Mouse (Mus musculus): ENCODE results near the gene Sgsm2.

Gene Sgsm2

DNA sequence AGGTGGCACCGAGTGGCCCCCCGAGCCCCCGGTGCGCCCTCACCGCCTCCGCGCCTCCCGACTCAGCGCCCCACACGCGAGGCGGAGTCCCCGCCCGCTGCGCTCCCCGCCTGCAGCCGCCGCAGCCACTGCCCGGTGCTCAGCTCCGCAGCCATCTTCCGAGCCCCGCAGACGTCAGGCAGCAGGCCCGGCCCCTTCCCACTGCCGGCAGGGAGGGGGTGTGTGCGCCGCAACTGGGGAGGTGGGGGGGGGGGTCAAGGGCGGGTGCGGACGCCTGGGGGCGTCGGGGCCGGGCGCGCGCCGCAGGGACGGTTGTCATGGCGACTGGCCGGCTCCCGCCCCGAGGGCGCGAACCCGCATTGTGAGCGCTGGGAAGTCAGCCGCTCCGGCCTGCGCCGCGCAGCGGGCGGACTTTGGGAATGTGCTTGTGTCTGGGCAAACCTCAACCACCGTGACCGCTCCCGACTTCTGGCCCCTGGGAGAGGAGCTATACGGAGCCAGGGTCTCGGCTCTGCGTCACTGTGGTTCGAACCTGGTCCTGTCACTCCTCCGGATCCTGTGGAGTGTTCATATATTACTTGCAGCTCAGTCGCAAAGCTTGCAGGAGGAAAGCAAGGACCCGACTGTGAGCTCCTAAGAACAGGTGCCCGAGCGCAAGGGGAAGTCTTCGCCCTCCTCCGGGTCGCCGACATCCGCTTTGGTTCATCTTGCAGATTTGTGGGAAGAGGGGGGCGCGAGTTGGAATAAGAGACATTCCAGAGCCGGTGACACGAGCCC is at the start of gene Sgsm2:
Gene Sgsm2 (minus strand): TSS at position 160 of the 777 bp plus-strand sequence.
- ChIA-PET POLR2A (interaction anchor here in 3 of 4 experiments (0.6 to 24.9 kb wide), 44 partner anchors 9 to 564 kb away, joined by 3 to 481 read pairs (median 5); partner anchors contain the start of genes Smg6 (in 2 of the 3), Srr (in 2 of the 3), Dph1 (in 1 of the 3) and Mnt (in 1 of the 3)), CTCF (interaction anchor here in 2 of 4 experiments (0.6 to 0.8 kb wide), 3 partner anchors 49 to 337 kb away, joined by 3 read pairs; no protein-coding TSS in a partner anchor)

DNA sequence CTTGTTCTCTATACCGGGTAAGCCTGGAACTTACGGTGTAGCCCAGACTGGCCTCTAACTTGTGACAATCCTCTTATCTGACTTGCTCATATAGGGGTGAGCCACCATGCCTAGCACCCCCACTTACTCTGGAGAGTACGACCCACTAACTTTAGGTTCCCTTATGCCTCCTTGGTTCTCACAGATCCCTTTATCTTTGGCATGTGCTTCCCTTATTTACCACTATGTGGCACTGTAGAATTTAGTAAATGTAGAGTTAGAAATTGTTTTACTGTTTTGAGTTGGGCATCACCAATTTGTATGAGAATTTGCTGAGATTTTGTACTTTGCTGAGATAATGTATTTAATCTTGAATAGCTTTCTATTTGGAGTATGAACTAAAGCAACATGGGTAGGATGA is 49.5 kb upstream of the Sgsm2 start:
- POLR2A ChIA-PET = interaction anchor here in 1 of 4 experiments (1.3 kb wide), 1 partner anchor 225 kb away, joined by 3 read pairs; no protein-coding TSS in a partner anchor
- CTCF ChIA-PET = interaction anchor here in 2 of 4 experiments (0.6 to 2.4 kb wide), 2 partner anchors 33 to 224 kb away, joined by 3 to 7 read pairs; partner anchors contain the start of gene Hic1 (in 1 of the 2)

- ChIA-PET POLR2A (interaction anchor here in 3 of 4 experiments (0.6 to 1.7 kb wide), 6 partner anchors 10 to 335 kb away, joined by 3 to 8 read pairs (median 3); no protein-coding TSS in a partner anchor), CTCF (interaction anchor here in 3 of 4 experiments (0.7 to 3.9 kb wide), 3 partner anchors 66 to 239 kb away, joined by 3 to 15 read pairs (median 4); partner anchors contain the start of gene Hic1 (in 2 of the 3))
These were observed 33.5 kb upstream of the Sgsm2 start for GRCm38 (mm10) chr11:74930391-74930790.

- POLR2A ChIA-PET = interaction anchor here in 2 of 4 experiments (0.9 to 1.7 kb wide), 4 partner anchors 8 to 99 kb away, joined by 3 to 8 read pairs (median 4); no protein-coding TSS in a partner anchor
- CTCF ChIA-PET = interaction anchor here in 2 of 4 experiments (0.6 to 3.9 kb wide), 2 partner anchors 241 to 1675 kb away, joined by 5 to 15 read pairs; partner anchors contain the start of gene Hic1 (in 1 of the 2)
These were observed 32.3 kb upstream of the Sgsm2 start for GRCm38 (mm10) chr11:74929111-74929510.

DNA sequence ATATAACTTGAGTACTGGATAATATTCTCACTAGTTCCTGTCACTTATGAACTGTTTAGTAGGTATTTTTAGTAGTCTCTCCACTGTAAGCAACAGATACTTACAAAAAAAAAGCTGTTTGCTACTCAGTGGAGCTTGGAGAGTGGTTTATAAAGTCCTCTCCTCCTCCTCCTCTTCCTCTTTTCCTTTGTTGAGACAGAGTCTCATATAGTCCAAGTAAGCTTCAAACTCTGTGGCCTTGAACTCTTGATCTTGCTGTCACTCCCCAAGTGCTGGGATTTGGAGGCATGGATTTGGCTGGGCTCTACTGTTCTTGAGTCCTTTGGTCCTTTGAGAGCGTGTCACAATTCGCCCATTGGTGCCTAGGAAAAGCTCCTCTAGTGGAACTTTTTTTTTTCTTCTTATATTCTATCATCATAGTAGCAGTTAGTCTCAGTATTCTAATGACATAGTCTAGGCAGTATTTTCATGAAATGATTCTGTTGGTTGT is 30.4 kb upstream of the Sgsm2 start:
- CTCF ChIA-PET = no interaction called here
- POLR2A ChIA-PET = interaction anchor here in 2 of 4 experiments (0.8 to 23.0 kb wide), 10 partner anchors 11 to 534 kb away, joined by 3 to 481 read pairs (median 4); partner anchors contain the start of genes Mnt (in 2 of the 2), Sgsm2 (in 2 of the 2), Tlcd2 (in 1 of the 2) and Tsr1 (in 1 of the 2)

GRCm38 (mm10) chr11:74926388-74927005 is 29.6 kb upstream of the Sgsm2 start:
- CTCF ChIA-PET = interaction anchor here in 1 of 4 experiments (0.6 kb wide), 1 partner anchor 39 kb away, joined by 3 read pairs; no protein-coding TSS in a partner anchor
- POLR2A ChIA-PET = interaction anchor here in 3 of 4 experiments (0.6 to 23.0 kb wide), 27 partner anchors 12 to 1542 kb away, joined by 3 to 481 read pairs (median 4); partner anchors contain the start of genes Mnt (in 2 of the 3), Sgsm2 (in 2 of the 3), Mettl16 (in 1 of the 3) and Prpf8 (in 1 of the 3)

GRCm38 (mm10) chr11:74925577-74926387 is 28.9 kb upstream of the Sgsm2 start, which contains the start of the genes Smg6 and Srr:
Gene Smg6, plus strand, starts transcription at chr11:74925823.
Gene Srr, minus strand, starts transcription at chr11:74925948.
- ChIA-PET POLR2A (interaction anchor here in 3 of 4 experiments (0.6 to 23.0 kb wide), 56 partner anchors 10 to 1541 kb away, joined by 3 to 481 read pairs (median 4); partner anchors contain the start of genes Mettl16 (in 2 of the 3), Mnt (in 2 of the 3), Sgsm2 (in 2 of the 3) and Tsr1 (in 2 of the 3)), CTCF (interaction anchor here in 3 of 4 experiments (0.6 to 1.9 kb wide), 5 partner anchors 12 to 1774 kb away, joined by 3 to 10 read pairs (median 3); no protein-coding TSS in a partner anchor)

DNA sequence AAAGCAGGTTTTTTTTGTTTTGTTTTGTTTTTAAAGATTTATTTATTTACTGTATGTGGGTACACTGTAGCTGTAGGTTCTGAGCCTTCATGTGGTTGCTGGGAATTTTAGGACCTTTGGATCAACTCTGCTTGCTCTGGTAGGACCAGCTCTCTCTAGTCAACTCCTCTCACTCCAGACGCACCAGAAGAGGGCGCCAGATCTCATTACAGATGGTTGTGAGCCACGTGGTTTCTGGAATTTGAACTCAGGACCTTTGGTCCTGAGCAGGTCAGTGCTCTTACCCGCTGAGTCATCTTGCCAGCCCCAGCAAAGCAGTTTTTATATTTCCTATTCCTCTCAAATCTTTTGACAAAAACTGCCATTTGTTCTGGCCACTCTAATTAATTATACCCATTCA is 27.3 kb upstream of the Sgsm2 start:
- CTCF ChIA-PET = interaction anchor here (0.5 to 1.9 kb wide), 21 partner anchors 8 to 1941 kb away, joined by 3 to 7 read pairs (median 4); no protein-coding TSS in a partner anchor
- POLR2A ChIA-PET = interaction anchor here in 3 of 4 experiments (0.6 to 23.0 kb wide), 16 partner anchors 15 to 246 kb away, joined by 3 to 481 read pairs (median 4); partner anchors contain the start of genes Hic1 (in 1 of the 3), Mettl16 (in 1 of the 3), Mnt (in 1 of the 3) and Sgsm2 (in 1 of the 3)

GRCm38 (mm10) chr11:74919249-74919648 is 22.4 kb upstream of the Sgsm2 start:
- CTCF ChIA-PET = no interaction called here
- POLR2A ChIA-PET = interaction anchor here in 2 of 4 experiments (1.1 to 23.0 kb wide), 3 partner anchors 14 to 87 kb away, joined by 3 to 481 read pairs (median 3); partner anchors contain the start of genes Sgsm2 (in 1 of the 2) and Tsr1 (in 1 of the 2)

GRCm38 (mm10) chr11:74912492-74912891 is 15.6 kb upstream of the Sgsm2 start:
- POLR2A ChIA-PET = interaction anchor here (0.6 to 24.9 kb wide), 12 partner anchors 4 to 998 kb away, joined by 3 to 481 read pairs (median 4); partner anchors contain the start of genes Sgsm2 (in 2 of the 4), Smg6 (in 2 of the 4), Tsr1 (in 2 of the 4) and Mettl16 (in 1 of the 4)
- CTCF ChIA-PET = interaction anchor here in 1 of 4 experiments (1.6 kb wide), 1 partner anchor 12 kb away, joined by 4 read pairs; no protein-coding TSS in a partner anchor

DNA sequence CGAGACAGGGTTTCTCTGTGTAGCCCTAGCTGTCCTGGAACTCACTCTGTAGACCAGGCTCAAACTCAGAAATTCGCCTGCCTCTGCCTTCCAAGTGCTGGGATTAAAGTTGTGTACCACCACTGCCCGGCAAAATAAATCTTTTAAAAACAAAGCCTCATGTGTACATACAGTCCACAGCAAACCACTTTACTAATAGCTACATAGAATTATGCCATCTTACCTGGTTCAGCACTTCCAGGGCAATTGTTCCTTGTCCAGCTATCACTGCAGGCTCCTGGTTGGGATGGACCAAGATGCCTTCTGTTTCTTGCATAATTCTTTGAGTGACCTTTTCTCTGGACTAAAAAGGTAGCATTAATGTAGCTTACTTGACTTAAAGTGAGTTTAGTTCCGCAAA is 13.1 kb upstream of the Sgsm2 start:
- ChIA-PET CTCF (interaction anchor here in 2 of 4 experiments (0.7 to 1.2 kb wide), 2 partner anchors 15 to 577 kb away, joined by 3 read pairs; partner anchors contain the start of genes Prpf8 (in 1 of the 2), Smg6 (in 1 of the 2) and Srr (in 1 of the 2)), POLR2A (interaction anchor here (1.1 to 24.9 kb wide), 11 partner anchors 4 to 230 kb away, joined by 3 to 481 read pairs (median 6); partner anchors contain the start of genes Tsr1 (in 3 of the 4), Sgsm2 (in 2 of the 4), Smg6 (in 2 of the 4) and Srr (in 1 of the 4))

GRCm38 (mm10) chr11:74908618-74909399 is 11.9 kb upstream of the Sgsm2 start:
- POLR2A ChIA-PET = interaction anchor here in 3 of 4 experiments (0.9 to 24.9 kb wide), 14 partner anchors 3 to 243 kb away, joined by 3 to 481 read pairs (median 4); partner anchors contain the start of genes Tsr1 (in 3 of the 3), Smg6 (in 2 of the 3), Sgsm2 (in 1 of the 3) and Srr (in 1 of the 3)

GRCm38 (mm10) chr11:74907850-74908249 is 11.0 kb upstream of the Sgsm2 start:
- POLR2A ChIA-PET = interaction anchor here in 3 of 4 experiments (0.6 to 24.9 kb wide), 9 partner anchors 2 to 553 kb away, joined by 3 to 481 read pairs (median 4); partner anchors contain the start of genes Tsr1 (in 3 of the 3), Hic1 (in 1 of the 3), Sgsm2 (in 1 of the 3) and Smg6 (in 1 of the 3)
- CTCF ChIA-PET = interaction anchor here in 1 of 4 experiments (0.9 kb wide), 1 partner anchor 257 kb away, joined by 3 read pairs; no protein-coding TSS in a partner anchor

More at GRCm38 (mm10) chr11:74908618-74909399, 11.9 kb upstream of the Sgsm2 start:
- CTCF ChIA-PET = interaction anchor here in 1 of 4 experiments (0.9 kb wide), 1 partner anchor 257 kb away, joined by 3 read pairs; no protein-coding TSS in a partner anchor

DNA sequence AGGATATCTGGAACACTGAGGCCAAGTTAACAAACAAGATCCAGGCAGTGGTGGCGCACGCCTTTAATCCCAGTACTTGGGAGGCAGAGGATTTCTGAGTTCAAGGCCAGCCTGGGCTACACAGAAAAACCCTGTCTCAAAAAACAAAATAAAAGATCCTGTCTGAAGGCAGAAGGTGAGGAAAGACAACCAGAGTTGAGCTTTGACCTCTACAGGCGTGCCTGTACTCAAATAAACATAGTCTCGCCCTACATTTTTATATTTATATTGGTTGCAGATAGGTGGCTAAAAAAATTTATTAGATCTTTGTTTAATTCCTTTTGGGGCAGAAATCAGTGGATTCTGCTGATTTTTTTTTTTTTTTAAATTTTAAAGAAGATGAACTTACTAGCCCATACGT is 5.6 kb upstream of the Sgsm2 start:
- POLR2A ChIA-PET = interaction anchor here in 3 of 4 experiments (0.6 to 24.9 kb wide), 12 partner anchors 11 to 193 kb away, joined by 3 to 481 read pairs (median 4); partner anchors contain the start of genes Smg6 (in 2 of the 3) and Srr (in 2 of the 3)
- CTCF ChIA-PET = no interaction called here

DNA sequence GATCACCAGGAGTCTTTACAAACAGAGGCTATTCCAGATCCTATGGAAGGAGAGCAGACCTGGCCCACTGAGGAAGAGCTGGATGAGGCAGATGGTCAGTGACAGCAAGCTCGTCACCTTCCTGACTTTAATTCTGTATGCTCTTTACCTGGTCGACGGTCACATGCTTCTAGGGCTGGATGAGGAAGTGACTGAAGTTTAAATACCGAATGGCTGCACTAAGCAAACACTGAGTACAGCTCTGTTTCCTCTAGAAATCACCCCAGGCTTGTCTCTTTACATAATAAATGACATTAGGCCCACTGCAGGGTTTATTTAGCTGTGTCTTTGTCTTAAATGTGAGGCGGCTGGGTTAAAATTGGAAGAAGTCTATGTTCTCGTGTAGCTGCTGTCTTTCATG is 4.7 kb upstream of the Sgsm2 start:
- POLR2A ChIA-PET = interaction anchor here in 3 of 4 experiments (0.7 to 24.9 kb wide), 8 partner anchors 9 to 70 kb away, joined by 3 to 481 read pairs (median 4); partner anchors contain the start of genes Smg6 (in 1 of the 3) and Srr (in 1 of the 3)
- CTCF ChIA-PET = no interaction called here
